Mouse (Mus musculus) naive thymus-derived CD4-positive, alpha-beta T cell, adult 5 months (primary cell): ENCODE data around the gene Smap2. TPM values are rescaled to one million over a fixed set of nuclear protein-coding genes. Genes with fewer than 3 reads are reported as not detected.

Experiments
- polyA plus RNA-seq: library from polyadenylated mRNA; unstranded; fragments of 100-300 nt; shearing (Covaris generic); gene quantifications from one replicate; pipeline ENCODE4 v1.2.1, GENCODE M21; 2017

Smap2 gene
- polyA plus RNA-seq: 81.1 TPM

GRCm38 (mm10) chr4:121016928-121017657, at the start of gene Smap2:
Gene Smap2 (minus strand): TSS chr4:121017247.

GRCm38 (mm10) chr4:121039331-121040115, 22.5 kb upstream of the Smap2 start, which contains the start of gene Col9a2:
Gene Col9a2 (plus strand): TSS chr4:121039385.

GRCm38 (mm10) chr4:120951428-120951973, 65.5 kb downstream of the Smap2 start, which contains the start of gene Zfp69:
Gene Zfp69 (minus strand): TSS chr4:120951699.

GRCm38 (mm10) chr4:120924554-120925299, 92.3 kb downstream of the Smap2 start, which contains the start of gene Exo5:
Gene Exo5 (minus strand): TSS chr4:120925017.

Other genes starting within 250 kb of the Smap2 start
- 113 TPM for gene Nfyc, start 185.7 kb downstream of the Smap2 start, polyA plus RNA-seq
- gene Rims3, start 162.4 kb downstream of the Smap2 start, polyA plus RNA-seq: 2.0 TPM
- gene Exo5, start 92.2 kb downstream of the Smap2 start, polyA plus RNA-seq: 11.9 TPM
- 4.2 TPM for gene Zfp69, start 65.5 kb downstream of the Smap2 start, polyA plus RNA-seq
- not detected for gene Col9a2, start 22.1 kb upstream of the Smap2 start, polyA plus RNA-seq
- 32.3 TPM for gene Zmpste24, start 81.0 kb upstream of the Smap2 start, polyA plus RNA-seq
- gene Tmco2, start 92.0 kb upstream of the Smap2 start, polyA plus RNA-seq: not detected
- gene Rlf, start 197.8 kb upstream of the Smap2 start, polyA plus RNA-seq: 88.5 TPM